Mouse (Mus musculus) intestine, postnatal 0 days (tissue): ENCODE measurements at regions not wholly inside any gene's neighbourhood (a gene's known extent, or its start where the extent isn't known, plus 50 kb on each side); places are given as distances from the start of the nearest gene placed in this dataset.

Experiments used
- ATAC-seq: fragments of 200-750 bp; cut with Nextera tagmentation; 2 replicates; pipeline ENCODE4 v1.8.0; 2017; ENCODE audit warnings: mild to moderate bottlenecking, moderate TSS enrichment, moderate library complexity
- H3K27ac ChIP-seq: fragments of 300-500 bp; sonication (generic); 2 replicates; pipeline ENCODE4 v1.5.1; 2014; ENCODE audit warnings: mild to moderate bottlenecking, low read depth, low read length, moderate library complexity
- H3K27me3 ChIP-seq: fragments of 300-500 bp; sonication (generic); replicated peaks from 2 replicates; pipeline ENCODE4 v1.6.1; 2014; ENCODE audit warnings: low read length, mixed read lengths; ENCODE audit not compliant: control insufficient read depth, insufficient read depth
- H3K36me3 ChIP-seq: fragments of 300-500 bp; sonication (generic); 2 replicates; pipeline ENCODE4 v1.6.1; 2014; ENCODE audit warnings: mild to moderate bottlenecking, moderate library complexity; ENCODE audit not compliant: control insufficient read depth, insufficient read depth
- H3K4me1 ChIP-seq: fragments of 300-500 bp; sonication (generic); replicated peaks from 2 replicates; pipeline ENCODE4 v1.6.1; 2014; ENCODE audit warnings: antibody characterized with exemption, low read length, mixed read lengths; ENCODE audit not compliant: control insufficient read depth, insufficient read depth
- H3K4me2 ChIP-seq: fragments of 300-500 bp; sonication (generic); replicated peaks from 2 replicates; pipeline ENCODE4 v1.6.1; 2014; ENCODE audit warnings: low read depth, mild to moderate bottlenecking, moderate library complexity
- H3K4me3 ChIP-seq: fragments of 300-500 bp; sonication (generic); 2 replicates; pipeline ENCODE4 v1.5.1; 2014; ENCODE audit warnings: low read depth, low read length
- H3K9ac ChIP-seq: fragments of 300-500 bp; sonication (generic); 2 replicates; pipeline ENCODE4 v1.6.1; 2014; ENCODE audit warnings: mild to moderate bottlenecking, low read depth, low read length
- H3K9me3 ChIP-seq: fragments of 300-500 bp; sonication (generic); 2 replicates; pipeline ENCODE4 v1.6.1; 2016; ENCODE audit warnings: mixed run types; ENCODE audit not compliant: control insufficient read depth
- CTCF ChIP-seq: sonication (generic); IDR thresholded peaks from 2 replicates; pipeline ENCODE4 v1.5.1; 2016; ENCODE audit warnings: low read depth, mild to moderate bottlenecking, control low read depth, antibody characterized with exemption, moderate library complexity
- WGBS: fragments of 180-500 bp; shearing (Covaris S2); extraction: QIAGEN DNeasy Blood & Tissue Kit; methylation state at CpG from one replicate; pipeline ENCODE4 v1.1.7; 2014; 5-methylcytosine and 5-hydroxymethylcytosine counted together

DNA sequence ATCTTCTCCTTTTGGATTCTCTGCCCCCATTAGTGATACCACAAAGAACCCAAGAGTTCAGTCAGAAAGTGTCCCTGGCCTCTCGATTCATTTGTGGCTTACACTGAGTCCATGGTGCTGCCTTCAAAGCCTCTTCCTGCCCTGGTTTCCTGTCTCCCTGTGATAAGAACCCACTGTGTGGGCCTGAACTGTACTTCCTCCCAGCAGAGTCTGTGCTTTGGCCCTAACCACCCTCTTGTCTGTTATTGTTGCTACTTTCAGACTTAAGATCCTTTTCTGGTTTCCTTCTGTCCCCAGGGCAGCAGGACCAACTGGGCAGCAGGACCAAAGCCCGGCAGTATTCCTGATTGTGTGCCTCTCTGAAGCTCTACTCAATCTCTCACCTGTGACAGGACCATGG lies 158.6 kb upstream of the Zfp618 start:
- Histone ChIP-seq H3K27me3 (no peaks in the 10 kb centered on the region), H3K9me3 (no peaks in the 10 kb centered on the region), H3K4me1 (no peaks in the 10 kb centered on the region), H3K27ac (no peak overlapping the region), H3K9ac (no peak overlapping the region), H3K36me3 (no peaks in the 10 kb centered on the region), H3K4me3 (no peak overlapping the region), H3K4me2 (no peak overlapping the region)
- ATAC-seq = no peak
- TF ChIP-seq CTCF = no peak
- 65% methylated on average over 2 of the region's 2 CpGs for WGBS

GRCm38 (mm10) chr4:62807926-62808552 lies 157.3 kb upstream of the Zfp618 start:
- H3K9ac ChIP-seq = no peak overlapping the region
- H3K9me3 ChIP-seq = no peaks in the 10 kb centered on the region
- no peak overlapping the region for H3K4me3 ChIP-seq
- TF ChIP-seq CTCF = peak; percentile 34; the same call in 1 of the 2 replicates
- no peak overlapping the region for H3K4me2 ChIP-seq
- H3K27ac ChIP-seq = no peak overlapping the region
- no peaks in the 10 kb centered on the region for H3K36me3 ChIP-seq
- no peaks in the 10 kb centered on the region for H3K27me3 ChIP-seq
- ATAC-seq = no peak
- WGBS = 76% methylated on average over 12 of the region's 12 CpGs
- no peaks in the 10 kb centered on the region for H3K4me1 ChIP-seq

- WGBS = 94% methylated on average over 12 of the region's 12 CpGs
- no peak for ATAC-seq
- TF ChIP-seq CTCF = no peak
Measured at GRCm38 (mm10) chr4:62808553-62808950, 156.8 kb upstream of the Zfp618 start.

DNA sequence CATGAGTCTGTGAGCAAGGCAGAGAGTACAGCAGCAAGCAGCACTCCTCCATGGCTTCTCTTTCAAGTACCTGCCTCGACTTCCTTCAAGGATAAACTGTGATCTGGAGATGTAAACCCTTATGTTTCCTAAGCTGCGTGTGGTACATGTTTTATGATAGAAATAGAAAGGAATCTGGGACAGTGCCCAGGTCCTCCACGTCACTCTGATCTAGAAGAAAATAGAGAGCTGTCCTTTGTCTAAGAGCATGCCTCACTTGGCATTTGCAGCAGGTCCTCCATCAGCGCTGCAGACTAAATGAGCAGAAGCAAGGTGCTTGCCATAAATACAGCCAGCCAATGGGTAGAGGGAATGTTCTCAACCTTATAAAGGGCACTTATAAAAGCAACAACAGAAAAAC lies 156.3 kb upstream of the Zfp618 start:
- 69% methylated on average over 4 of the region's 4 CpGs for WGBS

More at GRCm38 (mm10) chr4:62808553-62808950, 156.8 kb upstream of the Zfp618 start:
- Histone ChIP-seq H3K27me3 (no peaks in the 10 kb centered on the region), H3K9me3 (no peaks in the 10 kb centered on the region), H3K27ac (no peak overlapping the region), H3K4me3 (no peak overlapping the region), H3K4me1 (no peaks in the 10 kb centered on the region), H3K36me3 (no peaks in the 10 kb centered on the region), H3K9ac (no peak overlapping the region), H3K4me2 (no peak overlapping the region)

DNA sequence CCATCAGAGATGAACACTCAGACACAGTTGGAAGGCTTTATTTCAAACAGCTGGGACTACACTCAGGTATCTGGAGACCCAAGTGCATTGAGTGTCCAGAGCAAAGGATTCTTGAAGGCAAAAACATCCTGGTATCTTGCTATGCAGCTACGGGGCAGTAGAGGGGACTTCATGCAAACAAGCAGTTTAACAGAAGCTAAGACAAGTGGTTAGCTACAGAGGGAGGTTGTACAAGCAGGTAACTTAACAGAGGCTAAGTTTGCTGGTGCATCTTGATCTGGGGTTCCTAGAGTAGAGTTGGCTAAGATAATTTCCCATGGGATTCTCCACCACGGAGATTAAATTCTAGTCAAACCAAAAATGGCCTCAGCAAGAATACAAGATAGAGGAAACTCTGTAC lies 145.5 kb upstream of the Zfp618 start:
- H3K4me1 ChIP-seq = no peaks in the 10 kb centered on the region
- H3K36me3 ChIP-seq = no peaks in the 10 kb centered on the region
- no peak overlapping the region for H3K4me2 ChIP-seq
- TF ChIP-seq CTCF = no peak
- no peak for ATAC-seq
- WGBS = 93% methylated on average over 2 of the region's 2 CpGs
- no peak overlapping the region for H3K4me3 ChIP-seq
- H3K27me3 ChIP-seq = no peaks in the 10 kb centered on the region
- H3K9me3 ChIP-seq = no peaks in the 10 kb centered on the region
- H3K27ac ChIP-seq = no peak overlapping the region
- H3K9ac ChIP-seq = no peak overlapping the region

More for the DNA sequence above, 156.3 kb upstream of the Zfp618 start:
- no peaks in the 10 kb centered on the region for H3K36me3 ChIP-seq
- H3K4me1 ChIP-seq = no peaks in the 10 kb centered on the region
- H3K9ac ChIP-seq = no peak overlapping the region
- ATAC-seq = no peak
- H3K4me3 ChIP-seq = no peak overlapping the region
- no peak overlapping the region for H3K4me2 ChIP-seq
- H3K9me3 ChIP-seq = no peaks in the 10 kb centered on the region
- H3K27me3 ChIP-seq = no peaks in the 10 kb centered on the region
- no peak for TF ChIP-seq CTCF
- no peak overlapping the region for H3K27ac ChIP-seq

GRCm38 (mm10) chr4:62821288-62821687 lies 144.1 kb upstream of the Zfp618 start:
- Histone ChIP-seq H3K4me1 (no peaks in the 10 kb centered on the region), H3K9ac (no peak overlapping the region), H3K9me3 (no peaks in the 10 kb centered on the region), H3K4me2 (no peak overlapping the region), H3K27me3 (no peaks in the 10 kb centered on the region), H3K36me3 (no peaks in the 10 kb centered on the region), H3K27ac (no peak overlapping the region), H3K4me3 (no peak overlapping the region)
- no peak for ATAC-seq
- WGBS = 46% methylated on average over 2 of the region's 2 CpGs
- TF ChIP-seq CTCF = no peak

DNA sequence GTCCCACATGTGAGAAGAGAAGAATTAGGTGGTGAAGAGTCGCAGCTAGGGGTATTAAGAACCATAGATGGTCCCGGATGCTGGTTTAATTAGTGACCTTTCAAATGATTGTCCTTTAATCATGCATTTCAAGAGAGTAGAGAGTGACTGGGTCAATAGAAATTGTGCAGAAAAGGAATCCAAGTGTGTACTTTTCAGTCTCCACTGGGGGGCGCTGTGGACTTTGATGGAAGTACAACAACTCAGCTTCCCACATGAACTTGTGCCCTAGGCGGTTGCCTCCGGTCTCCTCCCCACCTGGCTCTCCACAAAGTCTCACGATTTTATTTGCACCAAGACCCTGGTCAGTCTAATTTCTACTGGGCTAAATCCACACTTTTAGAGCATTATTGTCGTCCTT lies 142.8 kb upstream of the Zfp618 start:
- no peaks in the 10 kb centered on the region for H3K9me3 ChIP-seq
- no peak overlapping the region for H3K4me2 ChIP-seq
- H3K4me3 ChIP-seq = no peak overlapping the region
- H3K27ac ChIP-seq = no peak overlapping the region
- WGBS = 37% methylated on average over 7 of the region's 7 CpGs
- H3K4me1 ChIP-seq = no peaks in the 10 kb centered on the region
- no peaks in the 10 kb centered on the region for H3K36me3 ChIP-seq
- H3K9ac ChIP-seq = no peak overlapping the region
- ATAC-seq = no peak
- TF ChIP-seq CTCF = peak; percentile 76
- no peaks in the 10 kb centered on the region for H3K27me3 ChIP-seq
